Mouse (Mus musculus) large intestine, adult 2 months (tissue): Measurements from ENCODE around the gene Dio2. TPM values are rescaled to one million over a fixed set of nuclear protein-coding genes. Genes with fewer than 3 reads are reported as not detected.

Experiments used
- DNase-seq: peaks from one replicate; pipeline ENCODE4 v3.0.0-alpha.2; 2012; ENCODE audit warnings: low read depth, low spot score
- WGBS: fragments of 180-500 bp; shearing (Covaris S2); methylation state at CpG from one replicate; pipeline ENCODE4 v1.1.7; 2018; 5-methylcytosine and 5-hydroxymethylcytosine counted together
- polyA plus RNA-seq: library from polyadenylated mRNA; depleted of rRNA; stranded (reverse); fragments of >200 nt; gene quantifications from 2 replicates; pipeline ENCODE4 v1.2.3, GENCODE M21; 2012; rRNA removed

The Dio2 gene
- 0.04 and 0.07 TPM in 2 replicates for polyA plus RNA-seq

DNA sequence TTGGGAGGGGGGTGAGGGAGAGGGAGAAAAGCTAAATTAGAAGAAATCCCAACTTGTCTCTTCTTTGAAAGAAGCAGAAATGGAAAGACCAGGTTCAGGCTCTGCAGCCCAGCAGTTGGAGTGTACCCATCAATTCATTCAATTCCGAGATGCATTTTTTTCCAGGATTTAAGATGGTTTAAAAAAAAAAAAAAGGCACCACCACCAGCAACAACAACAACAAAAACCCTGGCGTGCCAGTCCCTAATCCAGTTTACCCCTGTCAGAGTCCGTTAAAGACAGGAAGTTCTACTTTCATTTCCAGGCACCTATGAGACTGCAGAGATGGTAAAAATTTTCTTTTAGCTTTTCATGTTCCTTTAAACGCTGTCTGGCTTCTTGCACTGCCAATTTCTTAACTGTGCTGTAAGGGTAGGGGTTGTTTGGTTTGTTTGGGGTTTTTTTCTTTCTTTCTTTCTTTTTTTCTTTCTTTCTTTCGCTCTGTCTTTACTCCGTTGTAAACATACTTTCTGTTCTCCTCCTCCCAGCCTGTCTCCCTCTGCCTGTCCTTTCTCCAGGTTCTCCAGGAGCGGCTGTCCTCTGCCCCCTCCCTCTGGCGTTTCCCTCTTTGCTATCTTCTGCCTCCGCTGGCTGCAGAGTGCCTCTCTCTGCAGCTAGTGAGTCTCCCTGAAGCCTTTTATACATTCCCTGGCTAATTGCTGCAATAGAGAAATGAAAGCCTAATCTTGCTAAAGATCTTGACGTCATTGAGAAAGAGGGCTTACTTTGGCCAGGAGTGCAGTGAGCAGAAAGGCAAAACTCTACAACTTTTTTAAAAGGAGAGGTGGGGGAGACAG is at the start of gene Dio2:
Gene Dio2, minus strand, starts transcription at position 51 of the 836 bp plus-strand sequence.
- 7% methylated on average over 10 of the region's 10 CpGs for WGBS
- no peak for DNase-seq

DNA sequence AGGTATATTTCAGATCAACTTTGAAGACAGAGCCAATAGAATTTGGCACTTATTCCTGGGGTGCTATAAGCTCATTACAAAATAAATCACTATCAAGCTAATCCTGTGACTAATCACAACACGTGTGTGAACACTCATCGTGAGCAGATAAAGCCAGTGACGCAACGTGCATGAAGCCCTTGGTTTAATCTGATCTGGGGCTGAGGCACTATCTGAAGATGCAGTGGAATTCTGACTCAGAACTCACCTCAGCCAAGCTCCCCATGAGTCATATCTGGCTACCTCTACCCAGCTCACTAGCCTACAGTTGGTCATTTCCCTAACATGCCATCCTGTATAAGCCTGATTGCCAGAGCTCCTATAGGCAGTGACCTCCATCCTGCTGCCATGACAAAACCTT is 43.2 kb upstream of the Dio2 start:
- 89% methylated on average over 4 of the region's 4 CpGs for WGBS

DNA sequence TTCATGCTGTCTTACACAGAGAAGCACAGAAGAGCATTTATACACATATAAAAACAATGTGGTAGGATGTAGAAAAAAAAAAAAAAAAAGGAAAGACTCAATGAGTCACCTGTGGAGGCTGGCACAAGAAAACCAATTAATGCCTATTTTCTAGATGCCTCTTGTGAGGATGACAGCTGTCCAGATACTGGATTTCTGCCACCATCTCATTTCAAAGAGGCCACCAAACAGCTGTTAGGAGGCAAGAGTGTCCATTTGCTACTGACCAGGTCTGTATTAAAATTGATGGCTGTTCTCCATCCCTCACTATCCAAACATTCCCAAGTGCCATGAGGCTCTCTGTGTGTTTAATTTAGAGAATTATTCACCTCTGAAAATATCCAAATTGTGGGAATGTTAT is 6.5 kb upstream of the Dio2 start:
- no peak for DNase-seq

More for the DNA sequence above, 43.2 kb upstream of the Dio2 start:
- DNase-seq = no peak

DNA sequence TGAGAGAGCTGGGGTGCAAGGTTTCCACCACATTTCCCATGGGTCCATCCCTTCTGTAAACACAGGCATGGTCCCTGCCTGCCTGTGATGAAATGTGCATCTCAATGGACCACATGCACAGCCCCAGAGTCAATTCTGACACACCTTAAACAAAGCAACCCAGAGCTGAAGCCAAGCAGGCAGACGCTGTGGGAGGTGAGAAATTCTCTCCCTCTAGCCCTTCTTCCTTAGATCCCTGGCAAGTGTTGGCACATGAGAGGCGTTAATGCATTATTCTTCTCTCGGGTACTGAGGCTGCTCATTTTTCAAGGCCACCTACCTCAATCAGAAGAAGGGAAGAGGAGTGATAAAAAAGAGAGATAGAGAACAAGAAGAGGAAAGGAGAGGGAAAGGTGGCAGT is 5.4 kb upstream of the Dio2 start:
- DNase-seq = no peak
- WGBS = 62% methylated on average over 3 of the region's 3 CpGs

DNA sequence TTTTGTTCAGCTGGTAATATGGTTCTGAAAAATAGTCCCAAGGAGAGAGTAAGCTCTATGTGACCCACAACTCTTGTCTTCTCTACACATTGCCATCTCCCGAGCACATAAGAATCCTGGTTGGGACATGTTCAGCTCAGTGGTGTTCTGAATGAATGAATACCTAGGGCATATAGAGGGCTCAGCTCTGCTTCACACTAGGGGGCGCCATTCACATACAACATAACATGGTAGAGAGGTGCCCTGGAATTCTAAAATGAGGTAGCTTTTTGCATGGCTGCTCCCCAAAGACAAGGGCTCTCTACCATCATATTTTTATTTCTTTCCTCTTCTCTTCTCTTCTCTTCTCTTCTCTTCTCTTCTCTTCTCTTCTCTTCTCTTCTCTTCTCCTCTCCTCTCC is 2.2 kb upstream of the Dio2 start:
- 21% methylated on average over 2 of the region's 2 CpGs for WGBS
- DNase-seq = peak; percentile 19

DNA sequence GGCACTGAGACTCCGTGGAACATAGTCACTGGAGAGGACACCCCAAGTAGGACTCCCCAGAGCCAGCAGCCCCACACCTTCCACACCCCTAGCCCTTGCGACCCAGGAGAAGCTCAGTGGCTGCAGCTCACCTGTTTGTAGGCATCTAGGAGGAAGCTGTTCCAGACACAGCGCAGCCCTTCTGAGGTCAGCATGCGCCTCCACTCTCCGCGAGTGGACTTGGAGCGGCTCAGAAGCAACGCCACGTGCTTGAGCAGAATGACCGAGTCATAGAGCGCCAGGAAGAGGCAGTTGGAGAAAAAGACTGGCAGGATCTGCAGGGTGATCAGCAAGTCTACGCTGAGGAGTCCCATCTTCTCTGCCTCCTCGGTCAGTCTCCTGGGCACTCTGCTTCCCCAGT is 306 bp downstream of the Dio2 start:
- DNase-seq = no peak
- WGBS = 66% methylated on average over 13 of the region's 13 CpGs

DNA sequence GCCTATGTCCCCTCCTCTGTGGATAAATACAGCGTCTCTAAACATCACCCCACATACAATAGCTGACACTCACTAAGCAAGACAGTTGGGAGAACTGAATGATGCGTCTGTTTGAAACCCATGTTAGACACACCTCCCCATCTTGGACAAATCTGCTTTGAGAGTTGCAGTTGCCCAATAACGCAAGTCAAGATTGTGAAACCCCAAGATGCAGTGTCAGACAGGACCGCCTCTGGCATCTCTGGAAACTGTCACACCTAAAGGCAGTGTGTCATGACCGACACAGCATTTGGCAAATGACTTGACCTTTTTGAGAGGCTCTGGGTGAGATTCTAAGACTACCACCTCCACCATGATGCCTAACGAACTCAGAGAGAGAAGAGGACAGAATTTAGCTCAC is 2.8 kb downstream of the Dio2 start:
- no peak for DNase-seq
- 78% methylated on average over 6 of the region's 6 CpGs for WGBS

DNA sequence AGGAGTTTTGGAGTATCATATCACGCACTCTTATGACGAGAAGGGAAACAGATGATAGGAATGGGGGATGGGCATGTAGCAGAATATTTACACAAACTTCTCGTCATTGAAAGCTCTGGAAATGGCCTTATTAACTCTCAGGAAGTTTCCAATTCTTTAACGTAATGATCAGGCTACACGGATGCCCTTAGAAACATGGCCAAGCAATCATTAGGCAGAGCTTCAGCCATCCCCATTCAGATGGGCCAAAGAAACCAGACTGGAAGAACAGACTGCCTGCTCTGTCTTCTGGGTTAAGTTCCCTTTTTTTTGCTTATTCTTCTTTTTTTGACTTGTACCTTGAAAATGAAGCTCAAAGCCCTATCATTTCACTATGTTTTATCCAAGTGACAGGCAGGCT is 3.7 kb downstream of the Dio2 start:
- WGBS = 72% methylated on average over 5 of the region's 5 CpGs

DNA sequence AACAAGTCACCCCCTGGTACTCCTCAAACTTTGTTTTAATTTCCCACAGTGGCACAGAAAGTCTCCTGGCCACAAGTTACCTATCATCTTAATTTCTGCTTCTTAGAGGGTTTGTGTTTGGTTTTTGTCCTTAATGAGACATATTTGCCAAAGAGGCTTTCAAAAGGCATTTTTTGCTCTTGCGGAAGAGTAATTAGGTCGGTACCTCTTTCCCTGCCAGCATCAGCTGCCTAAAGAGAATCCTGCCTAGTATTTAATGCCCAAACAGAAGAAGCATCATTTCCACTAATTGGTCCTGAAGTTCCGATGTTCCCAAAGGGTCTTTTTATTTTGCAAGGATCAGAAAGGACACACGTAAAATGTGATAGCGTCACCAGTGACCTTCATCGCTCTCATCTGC is 4.5 kb downstream of the Dio2 start:
- WGBS = 89% methylated on average over 6 of the region's 6 CpGs
- no peak for DNase-seq

More for the DNA sequence above, 3.7 kb downstream of the Dio2 start:
- no peak for DNase-seq

DNA sequence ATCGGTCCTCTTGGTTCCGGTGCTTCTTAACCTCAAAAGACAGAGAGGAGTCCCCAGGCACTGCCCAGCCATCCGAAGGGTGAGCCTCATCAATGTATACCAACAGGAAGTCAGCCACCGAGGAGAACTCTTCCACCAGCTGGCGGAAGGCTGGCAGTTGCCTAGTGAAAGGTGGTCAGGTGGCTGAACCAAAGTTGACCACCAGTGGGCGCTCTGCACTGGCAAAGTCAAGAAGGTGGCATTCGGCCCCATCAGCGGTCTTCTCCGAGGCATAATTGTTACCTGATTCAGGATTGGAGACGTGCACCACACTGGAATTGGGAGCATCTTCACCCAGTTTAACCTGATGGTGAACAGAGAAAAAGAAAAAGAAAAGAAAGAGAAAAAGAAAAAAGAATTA is 8.6 kb downstream of the Dio2 start:
- DNase-seq = no peak
- 41% methylated on average over 10 of the region's 10 CpGs for WGBS

DNA sequence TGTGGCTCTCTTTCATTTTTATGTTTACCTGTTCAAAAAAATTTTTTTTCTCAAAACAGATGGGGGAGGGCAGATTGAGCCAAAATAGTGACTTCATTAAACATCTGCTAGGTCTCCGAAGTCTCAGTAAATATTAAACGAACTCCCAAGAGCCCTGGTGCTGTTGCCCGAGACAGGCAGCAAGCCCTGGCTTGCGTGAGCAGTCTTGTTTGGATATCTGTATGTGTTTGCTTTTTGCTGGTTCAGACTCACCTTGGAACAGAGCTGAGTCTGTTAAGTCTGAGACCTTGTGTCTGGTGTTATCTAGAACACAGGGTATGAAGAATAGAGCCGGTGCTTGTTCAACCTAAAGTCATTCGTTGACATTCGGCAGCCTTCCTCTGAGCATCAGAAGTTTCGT is 13.1 kb downstream of the Dio2 start:
- 30% methylated on average over 8 of the region's 8 CpGs for WGBS
- no peak for DNase-seq

DNA sequence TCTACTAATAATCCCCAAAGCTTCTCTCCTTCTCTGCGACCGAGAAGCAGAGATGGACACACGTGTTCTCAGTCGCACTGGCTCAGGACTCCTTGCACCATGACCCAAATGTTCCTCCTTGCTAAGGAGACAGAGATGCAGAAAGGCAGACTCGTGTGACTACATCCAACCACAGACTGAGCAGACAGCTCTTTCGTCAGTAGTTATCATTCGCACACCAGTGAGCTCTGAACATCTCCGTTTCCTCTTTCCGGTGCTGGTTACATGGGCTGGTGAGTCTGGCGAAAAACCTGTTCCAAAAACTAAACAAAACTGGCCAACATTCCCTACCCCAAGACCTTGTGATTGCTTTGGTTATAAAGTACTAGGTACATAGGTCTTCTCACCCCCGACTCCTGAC is 13.6 kb downstream of the Dio2 start:
- 70% methylated on average over 11 of the region's 11 CpGs for WGBS
- DNase-seq = no peak

DNA sequence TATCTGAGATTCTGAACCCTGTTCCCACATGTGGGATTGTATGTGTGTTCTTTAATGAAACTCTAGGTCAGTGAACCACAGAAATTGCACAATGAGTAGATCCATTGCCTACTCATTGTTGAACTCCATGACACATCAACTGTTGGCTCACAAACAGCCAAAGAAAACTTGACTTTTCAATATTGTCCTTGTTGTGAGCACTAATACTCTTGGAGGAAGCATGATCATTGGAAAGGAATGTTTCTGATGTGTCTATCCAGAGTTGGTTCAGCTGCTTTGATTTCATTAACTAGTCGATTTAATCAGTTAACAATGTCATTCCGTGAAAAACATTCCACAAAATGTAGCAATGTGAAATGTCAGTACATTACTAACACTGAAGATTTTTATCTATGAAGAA is 44.1 kb downstream of the Dio2 start:
- no peak for DNase-seq
- 80% methylated on average over 2 of the region's 2 CpGs for WGBS
